Mouse (Mus musculus) embryonic fibroblast, embryonic 13.5 days (primary cell): ENCODE data around the gene Ppwd1. TPM values are rescaled to one million over a fixed set of nuclear protein-coding genes. Genes with fewer than 3 reads are reported as not detected.

Source experiments
- H3K27ac ChIP-seq: 2 replicates; pipeline ENCODE4 v1.5.1; 2012; ENCODE audit warnings: low read length, control low read depth, inconsistent platforms; ENCODE audit not compliant: insufficient read depth
- H3K4me1 ChIP-seq: 2 replicates; pipeline ENCODE4 v1.6.1; 2011; ENCODE audit warnings: low read length; ENCODE audit not compliant: control insufficient read depth, insufficient read depth
- H3K4me3 ChIP-seq: 2 replicates; pipeline ENCODE4 v1.5.1; 2011; ENCODE audit warnings: mild to moderate bottlenecking, control low read depth, low read length; ENCODE audit not compliant: insufficient read depth
- CTCF ChIP-seq: IDR thresholded peaks from 2 replicates; pipeline ENCODE4 v1.5.1; 2011; ENCODE audit warnings: mild to moderate bottlenecking, control low read depth, low read length, moderate library complexity, borderline replicate concordance; ENCODE audit not compliant: insufficient read depth
- POLR2A ChIP-seq: IDR thresholded peaks from 2 replicates; pipeline ENCODE4 v1.6.1; 2011; ENCODE audit warnings: low read depth, mild to moderate bottlenecking, control low read depth, low read length, moderate library complexity
- polyA plus RNA-seq: library from polyadenylated mRNA; stranded (reverse); fragments of >200 nt; gene quantifications from 2 replicates; pipeline ENCODE4 v1.2.4, GENCODE M21; 2011; ENCODE audit warnings: low read depth; ENCODE audit not compliant: missing spikeins, insufficient read length

Gene Ppwd1
- polyA plus RNA-seq, 1 experiment: 20.8 TPM

DNA sequence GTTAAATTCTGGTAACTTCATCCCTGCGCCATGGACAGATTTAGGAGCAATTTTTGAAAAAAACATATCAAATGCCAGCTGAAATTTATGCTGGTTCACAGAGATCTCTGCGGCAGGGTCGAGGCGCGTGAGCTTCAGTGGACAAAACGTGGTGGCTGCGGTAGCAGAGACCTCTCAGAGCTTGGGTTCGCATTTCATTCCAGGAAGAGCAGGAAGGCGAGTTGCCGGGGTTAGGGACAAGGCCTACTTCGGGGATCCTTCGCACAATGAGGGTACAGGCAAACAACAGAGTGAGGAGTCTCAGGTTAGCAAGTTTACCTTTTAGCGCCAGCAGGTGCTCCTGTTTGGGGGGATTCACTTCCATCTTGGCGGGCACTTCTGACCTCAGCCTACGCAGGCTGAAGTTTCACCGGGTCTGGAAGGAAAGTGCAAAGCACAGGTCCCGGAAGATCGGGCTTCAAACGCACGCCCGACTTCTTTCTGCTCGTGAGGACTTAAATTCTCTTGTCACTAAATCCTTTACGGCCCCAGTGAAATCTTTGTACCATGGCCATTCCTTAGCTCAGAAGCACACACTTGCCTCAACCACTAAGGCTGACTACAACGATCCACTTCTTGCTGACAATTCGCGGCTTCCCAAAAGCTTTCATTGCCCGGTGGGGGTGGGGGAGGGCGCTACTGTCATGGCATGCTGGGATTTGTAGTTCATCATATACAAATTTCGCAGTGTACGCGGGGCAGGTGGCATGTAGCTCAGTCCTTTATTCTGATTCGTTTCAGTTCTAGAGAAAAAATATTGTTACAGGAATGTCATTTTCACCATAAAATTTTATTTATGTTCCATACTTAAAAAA, 50.6 kb downstream of the Ppwd1 start, which contains the start of gene Trappc13:
TSS of gene Trappc13 (minus strand) at position 674 of the 854 bp plus-strand sequence.
- TF ChIP-seq CTCF: no peak
- peak; percentile 90 for TF ChIP-seq POLR2A
- Histone ChIP-seq H3K4me1 (no peaks in the 10 kb centered on the region; the same call in 1 of the 2 replicates), H3K4me3 (peak within 1 kb of the TSS; percentile 93), H3K27ac (peak within 1 kb of the TSS; percentile 66)

DNA sequence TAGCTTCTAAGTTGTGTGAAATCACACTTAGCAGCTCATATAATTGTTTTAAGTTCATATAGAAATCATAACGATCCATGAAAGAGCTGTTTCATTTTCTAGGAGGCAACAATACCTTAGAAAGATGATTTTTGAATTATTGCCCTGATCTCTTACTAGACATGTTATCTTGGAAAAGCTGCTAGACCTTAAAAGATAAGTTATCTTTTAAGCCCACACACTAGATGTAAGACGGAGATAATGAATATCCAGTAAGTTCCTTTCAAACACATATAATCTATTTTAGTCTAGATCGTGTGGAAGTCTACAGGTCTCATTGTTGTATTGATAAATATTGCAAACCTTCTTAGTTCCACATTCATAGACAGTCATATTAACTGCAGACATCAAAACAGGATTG, 51.8 kb downstream of the Ppwd1 start:
- TF ChIP-seq CTCF (no peak), POLR2A (no peak)

DNA sequence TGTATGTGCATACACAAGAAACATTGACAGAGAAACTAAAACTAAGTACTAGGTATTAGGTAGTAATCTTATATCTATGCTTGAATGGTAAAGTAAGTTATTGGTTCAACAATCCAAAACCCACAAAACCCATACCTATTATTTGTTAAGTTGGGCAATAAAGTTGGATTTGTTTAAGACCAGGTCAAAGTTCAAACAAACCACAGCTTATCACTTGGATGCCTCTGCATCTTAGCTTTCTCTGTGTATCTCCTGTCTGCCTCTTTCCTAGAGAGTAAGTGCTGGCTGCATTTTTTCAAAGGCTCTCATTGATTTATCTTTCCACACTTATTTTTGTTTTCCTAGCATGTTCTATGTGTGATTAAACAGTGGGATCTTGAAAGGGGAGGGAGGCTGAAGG, 56.1 kb downstream of the Ppwd1 start:
- TF ChIP-seq CTCF (no peak), POLR2A (no peak)
- H3K4me3 ChIP-seq: no peak overlapping the region
- no peaks in the 10 kb centered on the region; the same call in 1 of the 2 replicates for H3K4me1 ChIP-seq
- no peak overlapping the region for H3K27ac ChIP-seq

More for the DNA sequence above, 51.8 kb downstream of the Ppwd1 start:
- H3K4me1 ChIP-seq: no peaks in the 10 kb centered on the region; the same call in 1 of the 2 replicates
- no peak overlapping the region for H3K27ac ChIP-seq
- H3K4me3 ChIP-seq: peak overlapping the region; percentile 48

DNA sequence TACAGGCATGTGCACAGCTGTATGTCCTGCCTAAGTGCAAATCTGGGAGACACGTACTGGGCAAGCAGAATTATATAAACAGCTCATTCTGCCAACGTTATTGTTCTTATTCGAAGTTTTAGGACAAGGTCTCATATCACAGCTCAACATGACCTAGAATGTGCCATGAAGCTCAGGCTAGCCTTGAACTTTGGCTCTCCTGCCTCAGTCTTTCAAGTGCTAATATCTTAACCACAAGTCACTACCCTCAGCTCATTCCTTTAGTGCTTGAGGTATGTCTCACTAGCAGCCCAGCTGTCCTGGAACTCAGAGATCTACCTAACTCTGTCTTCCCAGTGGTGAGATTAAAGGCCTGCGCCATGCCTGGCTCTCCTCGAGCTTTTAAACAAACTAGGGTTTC, 56.9 kb downstream of the Ppwd1 start:
- Histone ChIP-seq H3K4me1 (no peaks in the 10 kb centered on the region; the same call in 1 of the 2 replicates), H3K4me3 (no peak overlapping the region), H3K27ac (no peak overlapping the region)
- no peak for TF ChIP-seq POLR2A
- TF ChIP-seq CTCF: no peak

DNA sequence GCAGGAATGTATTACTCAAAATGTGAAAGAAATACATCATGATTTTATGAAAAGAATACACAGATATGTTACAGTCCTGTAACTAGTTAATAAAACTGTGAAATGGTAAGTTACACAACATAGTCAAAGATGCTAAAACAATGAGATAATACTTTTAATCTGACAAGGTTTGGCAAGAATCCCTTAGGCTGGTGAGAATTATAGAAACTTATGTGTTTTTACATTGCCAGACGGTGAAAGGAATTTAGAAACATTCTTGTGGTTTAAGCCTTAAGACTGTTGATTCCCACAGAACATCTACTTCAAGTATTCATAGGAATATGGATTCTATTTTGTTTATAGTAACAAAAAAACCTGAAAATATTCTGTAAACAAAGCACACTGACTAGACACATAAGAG, 73.0 kb downstream of the Ppwd1 start:
- Histone ChIP-seq H3K4me1 (peaks cover 7% of the 10 kb centered on the region), H3K27ac (peak overlapping the region; percentile 91; the same call in 1 of the 2 replicates), H3K4me3 (no peak overlapping the region)
- no peak for TF ChIP-seq CTCF
- TF ChIP-seq POLR2A: no peak

Other genes with a start within 250 kb of the Ppwd1 start
- 39.9 and 44.0 TPM in 2 replicates for gene Nln, start 119.2 kb downstream of the Ppwd1 start, polyA plus RNA-seq
- gene Sgtb, start 119.1 kb downstream of the Ppwd1 start, polyA plus RNA-seq: 6.8 and 7.2 TPM in 2 replicates
- gene Trappc13, start 50.4 kb downstream of the Ppwd1 start, polyA plus RNA-seq: 55.4 and 57.5 TPM in 2 replicates
- 17.7 and 22.9 TPM in 2 replicates for gene Trim23, start 50.0 kb downstream of the Ppwd1 start, polyA plus RNA-seq
- 12.5 and 23.2 TPM in 2 replicates for gene Cenpk, start 232 bp downstream of the Ppwd1 start, polyA plus RNA-seq
- gene Adamts6, start 59.0 kb upstream of the Ppwd1 start, polyA plus RNA-seq: 27.4 and 29.4 TPM in 2 replicates